Mouse (Mus musculus) heart, postnatal 0 days (tissue): Measurements from ENCODE around the gene Chst5. TPM values are rescaled to one million over a fixed set of nuclear protein-coding genes. Genes with fewer than 3 reads are reported as not detected.

Experiments
- ATAC-seq: fragments of 200-750 bp; cut with Nextera tagmentation; 2 replicates; pipeline ENCODE4 v1.8.0; 2017; ENCODE audit warnings: low read depth, moderate number of reproducible peaks, moderate library complexity; ENCODE audit not compliant: insufficient read depth
- DNase-seq: peaks from one replicate; pipeline ENCODE4 v3.0.0-alpha.2; 2016; ENCODE audit warnings: low spot score
- H3K27ac ChIP-seq: fragments of 300-500 bp; sonication (generic); 2 replicates; pipeline ENCODE4 v1.5.1; 2014; ENCODE audit warnings: low read depth, mild to moderate bottlenecking
- H3K27me3 ChIP-seq: fragments of 300-500 bp; sonication (generic); 2 replicates; pipeline ENCODE4 v1.6.1; 2014; ENCODE audit warnings: low read length, mixed read lengths; ENCODE audit not compliant: control insufficient read depth, insufficient read depth
- H3K36me3 ChIP-seq: fragments of 300-500 bp; sonication (generic); replicated peaks from 2 replicates; pipeline ENCODE4 v1.6.1; 2014; ENCODE audit warnings: low read length, mixed read lengths; ENCODE audit not compliant: control insufficient read depth, insufficient read depth
- H3K4me1 ChIP-seq: fragments of 300-500 bp; sonication (generic); 2 replicates; pipeline ENCODE4 v1.6.1; 2014; ENCODE audit warnings: antibody characterized with exemption; ENCODE audit not compliant: control insufficient read depth, insufficient read depth
- H3K4me2 ChIP-seq: fragments of 300-500 bp; sonication (generic); 2 replicates; pipeline ENCODE4 v1.6.1; 2014; ENCODE audit warnings: low read depth, mild to moderate bottlenecking, low read length, moderate library complexity
- H3K4me3 ChIP-seq: fragments of 300-500 bp; sonication (generic); 2 replicates; pipeline ENCODE4 v1.5.1; 2014; ENCODE audit warnings: low read depth, low read length
- H3K9ac ChIP-seq: fragments of 300-500 bp; sonication (generic); replicated peaks from 2 replicates; pipeline ENCODE4 v1.6.1; 2014; ENCODE audit warnings: low read depth, low read length, mixed read lengths
- H3K9me3 ChIP-seq: fragments of 300-500 bp; sonication (generic); replicated peaks from 2 replicates; pipeline ENCODE4 v1.6.1; 2016; ENCODE audit warnings: low read length; ENCODE audit not compliant: control insufficient read depth
- CTCF ChIP-seq: IDR thresholded peaks from 2 replicates; pipeline ENCODE4 v1.5.1; 2016; ENCODE audit warnings: antibody characterized with exemption, control low read depth, low read depth
- EP300 ChIP-seq: IDR thresholded peaks from 2 replicates; pipeline ENCODE4 v1.6.1; 2016; ENCODE audit warnings: antibody characterized with exemption, low read depth
- WGBS: fragments of 180-500 bp; shearing (Covaris S2); extraction: QIAGEN DNeasy Blood & Tissue Kit; methylation state at CpG from one replicate; pipeline ENCODE4 v1.1.7; 2014; 5-methylcytosine and 5-hydroxymethylcytosine counted together
- polyA plus RNA-seq: library from polyadenylated mRNA; unstranded; fragments of >200 nt; fragmentation: Nextera tagmentation; extraction: Ambion mirVana; gene quantifications from 2 replicates; pipeline ENCODE4 v1.2.1, GENCODE M21; 2015
- total RNA-seq: library from RNA; depleted of rRNA; stranded (reverse); fragments of >200 nt; gene quantifications from 2 replicates; pipeline ENCODE4 v1.2.3, GENCODE M21; 2014; ENCODE audit warnings: low replicate concordance

Chst5 gene
- total and polyA plus RNA-seq, 2 experiments from 2014 or later: not detected

- ATAC-seq (no peak; the same call in 1 of the 2 replicates), DNase-seq (no peak)
- Histone ChIP-seq H3K4me2 (no peak overlapping the region), H3K9me3 (no peaks in the 10 kb centered on the region), H3K4me3 (no peak overlapping the region), H3K27ac (no peak overlapping the region), H3K36me3 (no peaks in the 10 kb centered on the region), H3K9ac (no peak overlapping the region), H3K27me3 (peaks cover 18% of the 10 kb centered on the region), H3K4me1 (no peaks in the 10 kb centered on the region)
- 39% methylated on average over 8 of the region's 8 CpGs for WGBS
- TF ChIP-seq CTCF (no peak), EP300 (no peak)
These were observed 4.6 kb downstream of the Chst5 start for GRCm38 (mm10) chr8:111905500-111906121.

GRCm38 (mm10) chr8:111902080-111902479, 8.2 kb downstream of the Chst5 start:
- Histone ChIP-seq H3K4me3 (no peak overlapping the region), H3K27me3 (no peaks in the 10 kb centered on the region), H3K4me2 (no peak overlapping the region), H3K9ac (no peak overlapping the region), H3K4me1 (no peaks in the 10 kb centered on the region), H3K27ac (no peak overlapping the region), H3K9me3 (no peaks in the 10 kb centered on the region), H3K36me3 (no peaks in the 10 kb centered on the region)
- ATAC-seq: no peak
- DNase-seq: no peak
- 14% methylated on average over 5 of the region's 5 CpGs for WGBS
- TF ChIP-seq EP300 (no peak), CTCF (no peak)

GRCm38 (mm10) chr8:111898586-111898985, 11.7 kb downstream of the Chst5 start:
- Histone ChIP-seq H3K27me3 (no peaks in the 10 kb centered on the region), H3K9me3 (0 out of 2 replicates have a peak, but pooled peaks cover 3% of the 10 kb centered on the region), H3K36me3 (no peaks in the 10 kb centered on the region), H3K9ac (no peak overlapping the region), H3K4me2 (no peak overlapping the region), H3K4me3 (no peak overlapping the region), H3K27ac (no peak overlapping the region), H3K4me1 (no peaks in the 10 kb centered on the region)
- DNase-seq (no peak), ATAC-seq (no peak)
- TF ChIP-seq EP300: no peak
- TF ChIP-seq CTCF: no peak
- 30% methylated on average over 10 of the region's 10 CpGs for WGBS

- Histone ChIP-seq H3K9me3 (0 out of 2 replicates have a peak, but pooled peaks cover 3% of the 10 kb centered on the region), H3K27ac (no peak overlapping the region), H3K4me3 (no peak overlapping the region), H3K9ac (no peak overlapping the region), H3K27me3 (peaks cover 15% of the 10 kb centered on the region), H3K36me3 (no peaks in the 10 kb centered on the region), H3K4me2 (no peak overlapping the region), H3K4me1 (no peaks in the 10 kb centered on the region; the same call in 1 of the 2 replicates)
- TF ChIP-seq EP300 (no peak), CTCF (no peak; the same call in 1 of the 2 replicates)
- DNase-seq (no peak), ATAC-seq (no peak)
- 85% methylated on average over 7 of the region's 7 CpGs for WGBS
These were observed 15.3 kb downstream of the Chst5 start for GRCm38 (mm10) chr8:111894955-111895354.

GRCm38 (mm10) chr8:111892615-111893014, 17.6 kb downstream of the Chst5 start:
- Histone ChIP-seq H3K9me3 (0 out of 2 replicates have a peak, but pooled peaks cover 3% of the 10 kb centered on the region), H3K9ac (no peak overlapping the region), H3K27me3 (peaks cover 26% of the 10 kb centered on the region), H3K4me1 (no peaks in the 10 kb centered on the region; the same call in 1 of the 2 replicates), H3K4me2 (no peak overlapping the region), H3K36me3 (no peaks in the 10 kb centered on the region), H3K27ac (no peak overlapping the region), H3K4me3 (no peak overlapping the region)
- 35% methylated on average over 5 of the region's 5 CpGs for WGBS
- DNase-seq (no peak), ATAC-seq (no peak)
- no peak for TF ChIP-seq EP300
- no peak for TF ChIP-seq CTCF

- H3K27ac ChIP-seq: no peak overlapping the region
- H3K9me3 ChIP-seq: 0 out of 2 replicates have a peak, but pooled peaks cover 3% of the 10 kb centered on the region
- H3K9ac ChIP-seq: no peak overlapping the region
- H3K36me3 ChIP-seq: no peaks in the 10 kb centered on the region
- ATAC-seq (no peak), DNase-seq (no peak)
- H3K4me2 ChIP-seq: no peak overlapping the region
- H3K4me1 ChIP-seq: no peaks in the 10 kb centered on the region; the same call in 1 of the 2 replicates
- WGBS: 19% methylated on average over 8 of the region's 8 CpGs
- TF ChIP-seq CTCF: no peak
- TF ChIP-seq EP300: no peak
- H3K4me3 ChIP-seq: no peak overlapping the region
- H3K27me3 ChIP-seq: peaks cover 26% of the 10 kb centered on the region
These were observed 18.3 kb downstream of the Chst5 start for GRCm38 (mm10) chr8:111891983-111892382.
